Mouse (Mus musculus) MEL (cell line): ENCODE results near the gene Frem2. TPM values are rescaled to one million over a fixed set of nuclear protein-coding genes. Genes with fewer than 3 reads are reported as not detected.

Experiments
- DNase-seq: peaks from one replicate; pipeline ENCODE4 v3.0.0; 2011; ENCODE audit warnings: low read depth, low spot score
- H3K27ac ChIP-seq: 2 replicates; pipeline ENCODE4 v1.5.1; 2012; ENCODE audit warnings: low read depth, mild to moderate bottlenecking, control low read depth, low read length, moderate library complexity; ENCODE audit not compliant: control insufficient read depth
- H3K27me3 ChIP-seq, 2 experiments: fragments of 150-350 bp in 1 of 2; sonication (generic) in 1 of 2; 2 replicates each; pipeline ENCODE4 v1.6.1; 2012; ENCODE audit warnings: low read length in 2 of 2, mild to moderate bottlenecking in 2 of 2, improper control_type of control experiment in 1 of 2, moderate library complexity in 1 of 2; ENCODE audit not compliant: insufficient read depth in 2 of 2, control insufficient read depth in 1 of 2
- H3K36me3 ChIP-seq, 2 experiments: 2 replicates each; pipeline ENCODE4 v1.6.1; 2012 to 2014; ENCODE audit warnings: low read length in 2 of 2, improper control_type of control experiment in 1 of 2, inconsistent platforms in 1 of 2, mild to moderate bottlenecking in 1 of 2; ENCODE audit not compliant: insufficient read depth in 2 of 2, control insufficient read depth in 1 of 2
- H3K4me1 ChIP-seq, 2 experiments: fragments of 150-350 bp in 1 of 2; sonication (generic) in 1 of 2; 2 replicates each; pipeline ENCODE4 v1.6.1; 2012; ENCODE audit warnings: low read length in 2 of 2, improper control_type of control experiment in 1 of 2, mild to moderate bottlenecking in 1 of 2; ENCODE audit not compliant: insufficient read depth in 2 of 2, control insufficient read depth in 1 of 2
- H3K4me3 ChIP-seq, 2 experiments: fragments of 150-350 bp in 1 of 2; sonication (generic) in 1 of 2; 2 replicates each; pipeline ENCODE4 v1.5.1; 2012; ENCODE audit warnings: low read depth in 2 of 2, low read length in 2 of 2, mild to moderate bottlenecking in 2 of 2, moderate library complexity in 2 of 2, control low read depth in 1 of 2, improper control_type of control experiment in 1 of 2; ENCODE audit not compliant: control insufficient read depth in 1 of 2, insufficient read depth in 1 of 2
- H3K79me2 ChIP-seq: 2 replicates; pipeline ENCODE4 v1.6.1; 2012; ENCODE audit warnings: mild to moderate bottlenecking, low read length, moderate library complexity; ENCODE audit not compliant: control insufficient read depth, poor library complexity, insufficient read depth
- H3K9ac ChIP-seq: 2 replicates; pipeline ENCODE4 v1.6.1; 2012; ENCODE audit warnings: low read depth, mild to moderate bottlenecking, control low read depth, low read length, moderate library complexity; ENCODE audit not compliant: control insufficient read depth, poor library complexity, severe bottlenecking
- H3K9me3 ChIP-seq: fragments of 150-350 bp; sonication (generic); replicated peaks from 2 replicates; pipeline ENCODE4 v1.6.1; 2012; ENCODE audit warnings: mild to moderate bottlenecking, low read length, improper control_type of control experiment, moderate library complexity; ENCODE audit not compliant: insufficient read depth
- CHD1 ChIP-seq: IDR thresholded peaks from 2 replicates; pipeline ENCODE4 v1.6.1; 2012; ENCODE audit warnings: low read depth, mild to moderate bottlenecking, inconsistent platforms, low read length, improper control_type of control experiment
- CTCF ChIP-seq, 3 experiments: IDR thresholded peaks in 2 of 3; conservative IDR thresholded peaks in 1 of 3; 2 replicates each; pipeline ENCODE4 v1.5.1; 2011 to 2012; ENCODE audit warnings: low read length in 3 of 3, low read depth in 2 of 3, mild to moderate bottlenecking in 2 of 3, improper control_type of control experiment in 1 of 3, inconsistent platforms in 1 of 3, mixed read lengths in 1 of 3, moderate library complexity in 1 of 3; ENCODE audit not compliant: control insufficient read depth in 1 of 3, insufficient read depth in 1 of 3, poor library complexity in 1 of 3, severe bottlenecking in 1 of 3
- ETS1 ChIP-seq: IDR thresholded peaks from 2 replicates; pipeline ENCODE4 v1.6.1; 2012; ENCODE audit warnings: low read depth, mild to moderate bottlenecking, inconsistent platforms, low read length, improper control_type of control experiment, moderate library complexity
- GATA1 ChIP-seq: IDR thresholded peaks from 2 replicates; pipeline ENCODE4 v1.6.1; 2011; ENCODE audit warnings: low read depth, low read length, improper control_type of control experiment
- HCFC1 ChIP-seq: IDR thresholded peaks from 2 replicates; pipeline ENCODE4 v1.6.1; 2012; ENCODE audit warnings: low read depth, mild to moderate bottlenecking, inconsistent platforms, low read length, improper control_type of control experiment, moderate library complexity
- MYB ChIP-seq: IDR thresholded peaks from 2 replicates; pipeline ENCODE4 v1.6.1; 2011; ENCODE audit warnings: mild to moderate bottlenecking, low read depth, low read length, improper control_type of control experiment
- MYC ChIP-seq: IDR thresholded peaks from 2 replicates; pipeline ENCODE4 v1.6.1; 2011; ENCODE audit warnings: low read depth, mild to moderate bottlenecking, low read length, improper control_type of control experiment, moderate library complexity
- POLR2A ChIP-seq, 2 experiments: IDR thresholded peaks; 2 replicates each; pipeline ENCODE4 v1.6.1; 2011 to 2012; ENCODE audit warnings: low read length in 2 of 2, mild to moderate bottlenecking in 2 of 2, control low read depth in 1 of 2, improper control_type of control experiment in 1 of 2, low read depth in 1 of 2, moderate library complexity in 1 of 2; ENCODE audit not compliant: control insufficient read depth in 1 of 2, insufficient read depth in 1 of 2, poor library complexity in 1 of 2
- POLR2AphosphoS2 ChIP-seq: IDR thresholded peaks from 2 replicates; pipeline ENCODE4 v1.6.1; 2011; ENCODE audit warnings: low read length, improper control_type of control experiment
- POLR2AphosphoS5 ChIP-seq: IDR thresholded peaks from 2 replicates; pipeline ENCODE4 v1.6.1; 2012; ENCODE audit warnings: low read depth, borderline replicate concordance, mild to moderate bottlenecking, inconsistent platforms, low read length, moderate library complexity, mixed read lengths
- RAD21 ChIP-seq: IDR thresholded peaks from 2 replicates; pipeline ENCODE4 v1.6.1; 2011; ENCODE audit warnings: mild to moderate bottlenecking, low read depth, low read length, improper control_type of control experiment
- SIN3A ChIP-seq: IDR thresholded peaks from 2 replicates; pipeline ENCODE4 v1.6.1; 2012; ENCODE audit warnings: low read length, improper control_type of control experiment, inconsistent platforms
- TBP ChIP-seq: IDR thresholded peaks from 2 replicates; pipeline ENCODE4 v1.8.0; 2011; ENCODE audit warnings: low read depth, low read length, improper control_type of control experiment
- TCF12 ChIP-seq: IDR thresholded peaks from 2 replicates; pipeline ENCODE4 v1.6.1; 2014; ENCODE audit warnings: low read depth, mild to moderate bottlenecking, inconsistent platforms, low read length, improper control_type of control experiment, moderate library complexity
- UBTF ChIP-seq: IDR thresholded peaks from 2 replicates; pipeline ENCODE4 v1.6.1; 2012; ENCODE audit warnings: low read depth, mild to moderate bottlenecking, inconsistent platforms, low read length, improper control_type of control experiment, moderate library complexity, borderline replicate concordance; ENCODE audit not compliant: insufficient read depth
- USF1 ChIP-seq: IDR thresholded peaks from 2 replicates; pipeline ENCODE4 v1.6.1; 2014; ENCODE audit warnings: low read depth, mild to moderate bottlenecking, inconsistent platforms, low read length, improper control_type of control experiment, moderate library complexity
- ZC3H11A ChIP-seq: IDR thresholded peaks from 2 replicates; pipeline ENCODE4 v1.6.1; 2012; ENCODE audit warnings: low read depth, mild to moderate bottlenecking, inconsistent platforms, low read length, improper control_type of control experiment
- ZMIZ1 ChIP-seq: IDR thresholded peaks from 2 replicates; pipeline ENCODE4 v1.6.1; 2012; ENCODE audit warnings: low read depth, mild to moderate bottlenecking, inconsistent platforms, low read length, improper control_type of control experiment, moderate library complexity
- ZNF384 ChIP-seq: IDR thresholded peaks from 2 replicates; pipeline ENCODE4 v1.6.1; 2012; ENCODE audit warnings: low read depth, mild to moderate bottlenecking, inconsistent platforms, low read length, improper control_type of control experiment
- polyA plus RNA-seq, 2 experiments: library from polyadenylated mRNA; stranded (reverse) in 1 of 2; unstranded in 1 of 2; fragments of >175 nt in 1 of 2; fragments of >200 nt in 1 of 2; gene quantifications; 2 replicates each; pipeline versions ENCODE4 v1.2.1 to v1.2.4; 2012; ENCODE audit warnings: low replicate concordance in 2 of 2, low read depth in 1 of 2; ENCODE audit not compliant: insufficient read length in 2 of 2, insufficient read depth in 1 of 2, missing spikeins in 1 of 2
- total RNA-seq: library from RNA; depleted of rRNA; stranded (reverse); fragments of 300-350 nt; gene quantifications from 2 replicates; pipeline ENCODE4 v1.2.3, GENCODE M21; 2012

Frem2 gene
- total and polyA plus RNA-seq, 3 experiments, result not detected

DNA sequence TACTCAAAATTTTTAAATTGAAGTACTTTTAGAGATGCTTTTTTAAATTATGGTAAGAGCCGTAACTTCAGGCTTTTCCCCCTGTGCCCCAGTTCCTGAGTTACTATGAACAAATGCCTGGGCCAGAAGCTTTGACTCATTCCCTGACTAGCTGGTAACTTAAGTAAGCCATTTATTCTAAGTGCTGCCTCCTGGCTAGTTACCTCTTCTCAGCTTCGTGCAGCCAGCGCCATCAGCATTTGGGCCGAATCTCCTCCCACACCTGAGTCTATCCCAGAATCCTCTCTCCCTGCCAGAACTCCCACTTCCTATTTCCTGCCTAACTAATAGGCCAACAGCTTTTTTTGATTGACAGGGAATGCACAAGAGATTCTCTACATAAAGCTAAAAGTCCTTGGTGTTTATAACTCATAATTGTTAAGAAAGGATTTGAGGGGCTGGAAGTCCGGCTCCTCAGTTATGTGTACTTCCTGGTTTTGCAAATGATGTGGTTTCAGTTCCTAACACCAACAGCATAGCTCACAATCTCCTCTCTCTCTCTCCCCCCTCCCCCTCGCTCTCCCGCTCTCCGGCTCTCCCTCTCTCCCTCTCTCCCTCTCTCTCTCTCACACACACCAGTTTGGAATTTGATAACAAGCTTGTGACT lies 173.6 kb downstream of the Frem2 start:
- H3K27ac ChIP-seq, result no peak overlapping the region
- H3K4me1 ChIP-seq, result peaks cover 0 to 8% of the 10 kb centered on the region in 2 experiments; a peak in 2 of 4 replicates
- H3K27me3 ChIP-seq, result no peaks in the 10 kb centered on the region
- no peak overlapping the region for H3K4me3 ChIP-seq
- H3K79me2 ChIP-seq, result no peaks in the 10 kb centered on the region
- H3K36me3 ChIP-seq, result peaks cover 0 to 1% of the 10 kb centered on the region in 2 experiments; a peak in 2 of 4 replicates
- H3K9ac ChIP-seq, result no peak overlapping the region
- TF ChIP-seq USF1 (no peak), SIN3A (no peak), ZC3H11A (no peak), TCF12 (no peak), HCFC1 (no peak), ZMIZ1 (no peak), MYB (no peak), POLR2A (IDR thresholded peaks at IDR 0.05; ENCODE audit: control insufficient read depth in 1 of 2, insufficient read depth in 1 of 2, low read depth in 1 of 2, low read length in 2 of 2, poor library complexity in 1 of 2) (no peak), ETS1 (no peak)
- TF ChIP-seq, all 39 proteins: peak for 0
- H3K9me3 ChIP-seq, result no peaks in the 10 kb centered on the region
- DNase-seq, result no peak

DNA sequence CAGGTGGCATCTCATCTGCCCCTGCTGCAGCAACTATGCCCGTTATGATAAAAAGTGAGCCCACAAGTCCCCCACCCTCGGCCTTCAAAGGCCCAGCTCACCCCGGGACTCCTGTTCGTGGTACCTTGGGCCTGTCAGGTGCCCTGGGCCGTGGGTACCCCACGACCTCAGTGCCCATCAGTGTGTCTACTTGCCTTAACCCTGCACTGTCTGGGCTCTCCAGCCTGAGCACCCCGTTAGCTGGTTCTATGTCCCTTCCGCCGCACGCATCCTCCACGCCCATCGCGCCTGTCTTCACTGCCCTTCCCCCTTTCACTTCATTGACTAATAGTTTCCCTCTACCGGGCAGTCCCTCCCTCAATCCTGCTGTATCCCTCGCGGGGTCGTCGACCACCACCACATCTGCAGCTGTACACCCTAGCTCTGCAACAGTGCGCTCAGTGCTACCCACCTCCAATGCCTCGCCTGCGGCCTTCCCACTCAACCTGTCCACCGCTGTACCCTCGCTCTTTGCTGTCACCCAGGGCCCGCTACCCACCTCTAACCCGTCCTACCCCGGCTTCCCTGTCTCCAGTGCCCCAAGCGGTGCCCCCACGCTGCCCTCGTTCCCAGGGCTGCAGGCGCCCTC lies 178.6 kb downstream of the Frem2 start:
- H3K27ac ChIP-seq, result no peak overlapping the region
- H3K36me3 ChIP-seq, result peaks cover 2 to 5% of the 10 kb centered on the region in 2 experiments; a peak in 3 of 4 replicates
- no peaks in the 10 kb centered on the region for H3K27me3 ChIP-seq
- TF ChIP-seq MYB (no peak), CTCF (IDR thresholded peaks at IDR 0.05 in 2 of 3, conservative IDR thresholded peaks at IDR 0.05 in 1 of 3; ENCODE audit: control insufficient read depth in 1 of 3, insufficient read depth in 1 of 3, low read depth in 2 of 3, low read length in 3 of 3, poor library complexity in 1 of 3, severe bottlenecking in 1 of 3) (no peak), MYC (no peak), RAD21 (no peak), TBP (no peak), CHD1 (no peak), GATA1 (no peak), UBTF (no peak), ETS1 (no peak), USF1 (no peak), POLR2A (IDR thresholded peaks at IDR 0.05; ENCODE audit: control insufficient read depth in 1 of 2, insufficient read depth in 1 of 2, low read depth in 1 of 2, low read length in 2 of 2, poor library complexity in 1 of 2) (no peak), ZNF384 (no peak), POLR2AphosphoS5 (no peak), POLR2AphosphoS2 (no peak), HCFC1 (no peak)
- H3K79me2 ChIP-seq, result no peaks in the 10 kb centered on the region
- no peak for DNase-seq
- no peaks in the 10 kb centered on the region for H3K4me1 ChIP-seq
- H3K4me3 ChIP-seq, result no peak overlapping the region
- no peaks in the 10 kb centered on the region for H3K9me3 ChIP-seq
- H3K9ac ChIP-seq, result no peak overlapping the region
